Mouse (Mus musculus): ENCODE measurements at regions not wholly inside any gene's neighbourhood (a gene's known extent, or its start where the extent isn't known, plus 50 kb on each side); places are given as distances from the start of the nearest gene placed in this dataset.

GRCm38 (mm10) chr16:24175235-24175760 is 186.6 kb upstream of the Bcl6 start:
- no peak for ATAC-seq (ENCODE audit: insufficient number of reproducible peaks, insufficient read depth, low FRiP score, low TSS enrichment, low read depth)
- Histone ChIP-seq H3K36me3 (no peaks in the 10 kb centered on the region), H3K27ac (no peak overlapping the region), H3K4me1 (no peaks in the 10 kb centered on the region), H3K4me3 (no peak overlapping the region), H3K27me3 (no peaks in the 10 kb centered on the region), H3K4me2 (no peak overlapping the region), H3K9me3 (no peaks in the 10 kb centered on the region), H3K9ac (no peak overlapping the region)
- 71% methylated on average over 9 of the region's 9 CpGs for WGBS

GRCm38 (mm10) chr16:24174595-24174994 is 185.9 kb upstream of the Bcl6 start:
- H3K36me3 ChIP-seq, result no peaks in the 10 kb centered on the region
- H3K4me2 ChIP-seq, result no peak overlapping the region
- no peak for ATAC-seq (ENCODE audit: insufficient number of reproducible peaks, insufficient read depth, low FRiP score, low TSS enrichment, low read depth)
- H3K4me1 ChIP-seq, result no peaks in the 10 kb centered on the region
- H3K27me3 ChIP-seq, result no peaks in the 10 kb centered on the region
- H3K9ac ChIP-seq, result no peak overlapping the region
- no peaks in the 10 kb centered on the region for H3K9me3 ChIP-seq
- 72% methylated on average over 3 of the region's 3 CpGs for WGBS
- no peak overlapping the region for H3K4me3 ChIP-seq
- H3K27ac ChIP-seq, result no peak overlapping the region

- no peak overlapping the region for H3K4me2 ChIP-seq
- no peak overlapping the region for H3K9ac ChIP-seq
- 84% methylated on average over 5 of the region's 5 CpGs for WGBS
- no peaks in the 10 kb centered on the region for H3K36me3 ChIP-seq
- no peak overlapping the region for H3K4me3 ChIP-seq
- no peaks in the 10 kb centered on the region for H3K9me3 ChIP-seq
- no peaks in the 10 kb centered on the region for H3K27me3 ChIP-seq
- no peak overlapping the region for H3K27ac ChIP-seq
- no peaks in the 10 kb centered on the region for H3K4me1 ChIP-seq
- ATAC-seq (ENCODE audit: insufficient number of reproducible peaks, insufficient read depth, low FRiP score, low TSS enrichment, low read depth), result no peak
Observed at GRCm38 (mm10) chr16:24173783-24174518, 185.3 kb upstream of the Bcl6 start.

GRCm38 (mm10) chr16:24172653-24173052 is 184.0 kb upstream of the Bcl6 start:
- H3K4me3 ChIP-seq, result no peak overlapping the region
- WGBS, result 83% methylated on average over 2 of the region's 2 CpGs

GRCm38 (mm10) chr16:24172065-24172464 is 183.4 kb upstream of the Bcl6 start:
- WGBS, result 74% methylated on average over 5 of the region's 5 CpGs
- H3K4me3 ChIP-seq, result no peak overlapping the region

More at GRCm38 (mm10) chr16:24172653-24173052, 184.0 kb upstream of the Bcl6 start:
- H3K4me2 ChIP-seq, result no peak overlapping the region
- ATAC-seq (ENCODE audit: insufficient number of reproducible peaks, insufficient read depth, low FRiP score, low TSS enrichment, low read depth), result no peak
- H3K4me1 ChIP-seq, result no peaks in the 10 kb centered on the region
- no peaks in the 10 kb centered on the region for H3K9me3 ChIP-seq
- no peak overlapping the region for H3K9ac ChIP-seq
- no peaks in the 10 kb centered on the region for H3K27me3 ChIP-seq
- no peak overlapping the region for H3K27ac ChIP-seq
- H3K36me3 ChIP-seq, result no peaks in the 10 kb centered on the region

GRCm38 (mm10) chr16:24171161-24171560 is 182.5 kb upstream of the Bcl6 start:
- H3K27ac ChIP-seq, result no peak overlapping the region
- WGBS, result 67% methylated on average over 4 of the region's 4 CpGs
- H3K9me3 ChIP-seq, result no peaks in the 10 kb centered on the region
- H3K27me3 ChIP-seq, result no peaks in the 10 kb centered on the region
- no peak overlapping the region for H3K4me2 ChIP-seq
- no peak overlapping the region for H3K4me3 ChIP-seq
- ATAC-seq (ENCODE audit: insufficient number of reproducible peaks, insufficient read depth, low FRiP score, low TSS enrichment, low read depth), result no peak
- H3K9ac ChIP-seq, result no peak overlapping the region
- H3K36me3 ChIP-seq, result no peaks in the 10 kb centered on the region
- no peaks in the 10 kb centered on the region for H3K4me1 ChIP-seq

More at GRCm38 (mm10) chr16:24172065-24172464, 183.4 kb upstream of the Bcl6 start:
- H3K4me2 ChIP-seq, result no peak overlapping the region
- no peak overlapping the region for H3K9ac ChIP-seq
- H3K36me3 ChIP-seq, result no peaks in the 10 kb centered on the region
- no peaks in the 10 kb centered on the region for H3K4me1 ChIP-seq
- ATAC-seq (ENCODE audit: insufficient number of reproducible peaks, insufficient read depth, low FRiP score, low TSS enrichment, low read depth), result no peak
- H3K9me3 ChIP-seq, result no peaks in the 10 kb centered on the region
- H3K27me3 ChIP-seq, result no peaks in the 10 kb centered on the region
- no peak overlapping the region for H3K27ac ChIP-seq

- no peak overlapping the region for H3K4me3 ChIP-seq
- no peak overlapping the region for H3K9ac ChIP-seq
- H3K27ac ChIP-seq, result no peak overlapping the region
- no peak overlapping the region for H3K4me2 ChIP-seq
- H3K36me3 ChIP-seq, result no peaks in the 10 kb centered on the region
- no peaks in the 10 kb centered on the region for H3K9me3 ChIP-seq
- H3K27me3 ChIP-seq, result no peaks in the 10 kb centered on the region
- 0 out of 2 replicates have a peak, but pooled peaks cover 7% of the 10 kb centered on the region for H3K4me1 ChIP-seq
- ATAC-seq (ENCODE audit: insufficient number of reproducible peaks, insufficient read depth, low FRiP score, low TSS enrichment, low read depth), result no peak
Observed at GRCm38 (mm10) chr16:24166496-24166895, 177.8 kb upstream of the Bcl6 start.

GRCm38 (mm10) chr16:24165461-24166081 is 176.9 kb upstream of the Bcl6 start:
- no peaks in the 10 kb centered on the region for H3K36me3 ChIP-seq
- no peak overlapping the region for H3K4me3 ChIP-seq
- no peak overlapping the region for H3K4me2 ChIP-seq
- WGBS, result 53% methylated on average over 11 of the region's 11 CpGs
- no peak overlapping the region for H3K27ac ChIP-seq
- ATAC-seq (ENCODE audit: insufficient number of reproducible peaks, insufficient read depth, low FRiP score, low TSS enrichment, low read depth), result no peak
- H3K9me3 ChIP-seq, result no peaks in the 10 kb centered on the region
- no peak overlapping the region for H3K9ac ChIP-seq
- H3K27me3 ChIP-seq, result no peaks in the 10 kb centered on the region
- 0 out of 2 replicates have a peak, but pooled peaks cover 7% of the 10 kb centered on the region for H3K4me1 ChIP-seq

GRCm38 (mm10) chr16:24160705-24161285 is 172.1 kb upstream of the Bcl6 start:
- H3K4me3 ChIP-seq, result no peak overlapping the region
- H3K36me3 ChIP-seq, result no peaks in the 10 kb centered on the region
- no peak overlapping the region for H3K4me2 ChIP-seq
- 0 out of 2 replicates have a peak, but pooled peaks cover 7% of the 10 kb centered on the region for H3K4me1 ChIP-seq
- ATAC-seq (ENCODE audit: insufficient number of reproducible peaks, insufficient read depth, low FRiP score, low TSS enrichment, low read depth), result no peak
- no peak overlapping the region for H3K9ac ChIP-seq
- H3K27me3 ChIP-seq, result no peaks in the 10 kb centered on the region
- 82% methylated on average over 5 of the region's 5 CpGs for WGBS
- H3K27ac ChIP-seq, result no peak overlapping the region
- H3K9me3 ChIP-seq, result no peaks in the 10 kb centered on the region

GRCm38 (mm10) chr16:24159336-24159735 is 170.7 kb upstream of the Bcl6 start:
- Histone ChIP-seq H3K36me3 (no peaks in the 10 kb centered on the region), H3K27me3 (no peaks in the 10 kb centered on the region), H3K4me3 (no peak overlapping the region), H3K4me2 (no peak overlapping the region), H3K4me1 (peaks cover 4% of the 10 kb centered on the region; the same call in 1 of the 2 replicates), H3K9me3 (no peaks in the 10 kb centered on the region), H3K9ac (no peak overlapping the region), H3K27ac (no peak overlapping the region)
- no peak for ATAC-seq (ENCODE audit: insufficient number of reproducible peaks, insufficient read depth, low FRiP score, low TSS enrichment, low read depth)
- WGBS, result 78% methylated on average over 2 of the region's 2 CpGs

- ATAC-seq (ENCODE audit: insufficient number of reproducible peaks, insufficient read depth, low FRiP score, low TSS enrichment, low read depth), result no peak
- no peak overlapping the region for H3K27ac ChIP-seq
- no peaks in the 10 kb centered on the region for H3K27me3 ChIP-seq
- H3K4me1 ChIP-seq, result peaks cover 4% of the 10 kb centered on the region; the same call in 1 of the 2 replicates
- H3K9ac ChIP-seq, result no peak overlapping the region
- H3K4me2 ChIP-seq, result no peak overlapping the region
- WGBS, result 94% methylated on average over 2 of the region's 2 CpGs
- no peaks in the 10 kb centered on the region for H3K9me3 ChIP-seq
- H3K4me3 ChIP-seq, result no peak overlapping the region
- no peaks in the 10 kb centered on the region for H3K36me3 ChIP-seq
Observed at GRCm38 (mm10) chr16:24157753-24158152, 169.1 kb upstream of the Bcl6 start.
